Mouse (Mus musculus) erythroblast, embryonic 14.5 days (primary cell): ENCODE data around the gene C1ql1.
A peak's percentile ranks its signal among the peaks of the same experiment; 100 is the strongest.

Source experiments
- GATA1 ChIP-seq: IDR thresholded peaks from 2 replicates; pipeline ENCODE4 v1.6.1; 2012; ENCODE audit warnings: low read length, inconsistent platforms, mixed read lengths
- TAL1 ChIP-seq: IDR thresholded peaks from 3 replicates; pipeline ENCODE4 v1.6.1; 2012; ENCODE audit warnings: low read length, inconsistent platforms, mixed read lengths

GRCm38 (mm10) chr11:102895779-102896178 lies 50.7 kb downstream of the C1ql1 start:
- peak; percentile 99 for TF ChIP-seq GATA1
- TF ChIP-seq TAL1 = peak; percentile 97
